Mouse (Mus musculus) myocyte (in vitro differentiated cells): ENCODE results near the gene Pycard.

Experiments
- POLR2A ChIP-seq: IDR thresholded peaks from one replicate; pipeline ENCODE4 v1.6.1; 2011; ENCODE audit warnings: low read depth, mild to moderate bottlenecking, control low read depth, moderate library complexity; ENCODE audit not compliant: insufficient read length
- POLR2AphosphoS2 ChIP-seq: IDR thresholded peaks from one replicate; pipeline ENCODE4 v1.6.1; 2011; ENCODE audit warnings: low read depth, control low read depth; ENCODE audit not compliant: insufficient read length
- TCF12 ChIP-seq: IDR thresholded peaks from one replicate; pipeline ENCODE4 v1.6.1; 2011; ENCODE audit warnings: mild to moderate bottlenecking, control low read depth; ENCODE audit not compliant: poor library complexity, insufficient read depth, severe bottlenecking
- TCF3 ChIP-seq: IDR thresholded peaks from one replicate; pipeline ENCODE4 v1.6.1; 2011; ENCODE audit warnings: low read depth, control low read depth; ENCODE audit not compliant: insufficient read length

DNA sequence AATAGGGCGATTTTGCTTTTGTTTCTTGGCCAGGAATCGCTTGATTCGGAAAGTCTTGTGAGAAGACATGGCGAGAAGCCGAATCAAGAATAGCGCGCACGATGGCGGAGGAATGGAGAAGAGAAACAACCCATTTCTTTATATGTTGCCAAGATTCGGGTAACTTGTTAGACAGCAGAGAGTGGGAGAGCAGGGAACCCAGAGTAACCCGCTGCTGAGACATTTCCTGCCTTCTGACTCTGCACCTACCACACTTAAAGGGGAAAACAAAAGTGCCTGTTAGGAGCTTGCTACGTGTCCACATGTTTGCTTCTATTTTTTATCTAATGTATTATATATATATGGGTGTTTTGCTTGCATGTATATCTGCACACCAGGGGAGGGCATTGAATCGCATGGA is 19.4 kb upstream of the Pycard start:
- TF ChIP-seq TCF12, result no peak
- no peak for TF ChIP-seq TCF3
- TF ChIP-seq POLR2A, result no peak
- TF ChIP-seq POLR2AphosphoS2, result no peak
